Mouse (Mus musculus) C2C12 (cell line): ENCODE measurements around the gene Rnft2.

Experiments used
- CTCF ChIP-seq: IDR thresholded peaks from one replicate; pipeline ENCODE4 v1.5.1; 2011; ENCODE audit not compliant: control insufficient read depth, insufficient read depth, insufficient read length
- USF1 ChIP-seq: IDR thresholded peaks from one replicate; pipeline ENCODE4 v1.6.1; 2011; ENCODE audit warnings: low read depth, mild to moderate bottlenecking, control low read depth, moderate library complexity

GRCm38 (mm10) chr5:118264279-118264678, 19.4 kb upstream of the Rnft2 start:
- TF ChIP-seq CTCF: no peak
- no peak for TF ChIP-seq USF1
